Mouse (Mus musculus) layer of hippocampus, adult 6 months (tissue): Measurements from ENCODE around the gene Olfr644. TPM values are rescaled to one million over a fixed set of nuclear protein-coding genes. Genes with fewer than 3 reads are reported as not detected.

ENCODE experiments used
- long read RNA-seq, 2 experiments: library from polyadenylated mRNA; unstranded; transcript quantifications; one replicate each; pipeline ENCODE4 v2.0.0; 2019 to 2020
- polyA plus RNA-seq: library from polyadenylated mRNA; unstranded; fragments of <200 nt; fragmentation: Nextera tagmentation; gene quantifications from 2 replicates; pipeline ENCODE4 v1.2.3, GENCODE M21; 2021

The Olfr644 gene
- not detected in 2 replicates for polyA plus RNA-seq
- long read RNA-seq, experiment 1, result 0 reads
- long read RNA-seq, experiment 2, result 0 reads

GRCm38 (mm10) chr7:104071769-104072168 is at the start of gene Olfr644:
Gene Olfr644 (minus strand): TSS chr7:104071869.

DNA sequence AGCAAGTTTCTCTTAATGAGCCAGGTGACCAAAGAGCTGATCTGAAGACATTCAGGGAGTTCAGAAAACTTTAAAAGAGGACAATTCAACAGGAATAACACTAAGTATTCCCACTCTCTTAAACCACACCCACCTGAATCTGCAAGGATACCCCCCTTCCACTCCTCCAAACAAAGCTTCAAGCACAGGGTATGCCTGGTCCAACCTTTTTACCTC is 33.0 kb upstream of the Olfr644 start, which contains the start of gene Olfr646:
TSS of gene Olfr646 (plus strand) at position 117 of the 216 bp plus-strand sequence.

GRCm38 (mm10) chr7:104085365-104085764 is 13.7 kb upstream of the Olfr644 start, which contains the start of gene Olfr645:
Gene Olfr645 (minus strand): TSS chr7:104085465.

DNA sequence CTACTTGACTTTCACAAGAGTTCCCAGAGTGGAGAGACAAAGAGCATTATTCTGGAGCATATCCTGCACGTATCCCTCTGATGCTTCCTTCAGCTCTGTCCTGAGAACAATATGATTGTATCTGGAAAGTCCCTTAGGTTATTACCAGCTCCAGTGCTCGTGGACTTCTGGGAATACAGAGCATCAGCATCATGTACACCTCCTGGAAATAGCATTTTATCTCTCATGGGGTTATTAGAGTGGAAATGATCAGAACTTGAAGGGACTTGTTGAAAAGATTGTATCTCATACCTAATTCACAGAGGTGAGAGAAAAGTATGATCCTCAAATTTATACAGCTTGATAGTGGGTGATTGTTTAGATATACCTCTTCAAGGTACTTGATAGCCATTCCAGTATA is 10.3 kb downstream of the Olfr644 start, which contains the start of gene 4930516K23Rik:
TSS of gene 4930516K23Rik (minus strand) at position 101 of the 400 bp plus-strand sequence.

DNA sequence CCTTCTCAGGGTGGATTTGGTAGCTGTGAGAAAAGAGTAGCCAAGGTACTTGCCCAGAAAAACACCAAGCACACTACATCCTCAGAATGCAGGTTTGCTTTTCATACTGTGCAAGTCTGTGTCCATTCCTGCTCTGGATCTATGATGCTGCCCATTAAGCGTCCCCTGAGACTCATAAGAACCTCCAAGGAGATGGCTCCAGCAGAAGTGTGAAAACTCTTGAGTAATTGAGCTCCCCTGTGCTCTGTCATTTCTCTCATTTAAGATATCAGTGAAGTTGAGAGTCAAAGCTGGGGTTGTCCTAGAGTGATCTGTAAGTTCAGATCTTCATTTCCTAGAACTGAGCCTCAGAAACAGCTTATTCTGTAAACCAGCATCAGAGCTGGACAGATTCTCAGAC is 19.1 kb downstream of the Olfr644 start, which contains the start of gene Olfr642:
TSS of gene Olfr642 (minus strand) at position 101 of the 400 bp plus-strand sequence.

DNA sequence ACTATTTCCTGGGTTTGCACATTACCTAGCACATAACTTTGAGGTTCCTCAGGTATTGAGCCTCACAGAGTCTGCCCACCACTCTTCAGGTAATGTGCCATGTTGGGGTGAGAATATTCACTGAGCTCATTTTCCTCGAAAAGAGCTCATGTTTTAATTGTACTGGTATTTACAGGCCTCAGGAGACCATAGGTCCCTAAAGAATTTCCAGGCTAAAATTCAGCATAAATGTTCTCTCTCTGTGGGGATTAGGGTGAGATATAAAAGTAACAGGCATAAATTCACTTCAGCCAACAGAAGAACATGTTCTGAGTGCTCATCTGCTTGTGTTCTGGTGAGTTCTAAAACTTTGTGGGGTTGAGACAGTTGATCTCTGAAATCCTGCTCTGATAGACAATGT is 36.5 kb downstream of the Olfr644 start, which contains the start of gene Olfr641:
TSS of gene Olfr641 (plus strand) at position 301 of the 400 bp plus-strand sequence.

GRCm38 (mm10) chr7:104025473-104025872 is 46.2 kb downstream of the Olfr644 start, which contains the start of gene Olfr640:
Gene Olfr640 (minus strand): TSS chr7:104025573.

DNA sequence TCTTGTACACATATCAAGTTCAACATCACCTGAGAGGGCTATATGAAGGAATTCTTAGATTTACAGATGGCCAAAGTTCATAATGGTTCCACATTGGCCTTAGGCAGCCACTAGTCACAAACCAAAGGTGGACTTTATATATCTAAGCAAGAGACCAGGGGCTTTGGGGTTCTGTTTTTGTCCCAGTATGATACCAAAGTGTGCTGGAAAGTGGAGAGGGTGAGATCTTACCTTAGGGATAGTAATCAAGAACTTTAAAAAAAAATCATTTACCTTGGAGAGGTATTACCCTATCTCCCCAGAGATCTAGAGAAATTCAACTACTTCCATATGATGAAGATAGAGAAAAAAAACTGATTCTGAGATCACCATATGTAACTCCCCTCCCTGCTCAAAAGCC is 54.5 kb downstream of the Olfr644 start, which contains the start of gene Olfr639:
TSS of gene Olfr639 (minus strand) at position 101 of the 400 bp plus-strand sequence.

Other genes starting within 250 kb of the Olfr644 start
- gene Hbb-bs, start 243.8 kb downstream of the Olfr644 start, polyA plus RNA-seq, result 6.5 and 12.6 TPM in 2 replicates
- gene Hbb-bh2, start 231.3 kb downstream of the Olfr644 start, polyA plus RNA-seq, result not detected in 2 replicates
- gene Hbb-bh1, start 228.7 kb downstream of the Olfr644 start, polyA plus RNA-seq, result not detected in 2 replicates
- not detected in 2 replicates for gene Hbb-y, start 218.7 kb downstream of the Olfr644 start, polyA plus RNA-seq
- gene Olfr66, start 185.6 kb downstream of the Olfr644 start, polyA plus RNA-seq, result not detected in 2 replicates
- not detected in 2 replicates for gene Olfr64, start 177.4 kb downstream of the Olfr644 start, polyA plus RNA-seq
- gene Olfr65, start 168.4 kb downstream of the Olfr644 start, polyA plus RNA-seq, result not detected in 2 replicates
- not detected in 2 replicates for gene Olfr631, start 143.0 kb downstream of the Olfr644 start, polyA plus RNA-seq
- not detected in 2 replicates for gene Olfr632, start 137.5 kb downstream of the Olfr644 start, polyA plus RNA-seq
- gene Olfr633, start 127.4 kb downstream of the Olfr644 start, polyA plus RNA-seq, result not detected in 2 replicates
- gene Olfr635, start 100.7 kb downstream of the Olfr644 start, polyA plus RNA-seq, result not detected in 2 replicates
- gene Olfr638, start 73.1 kb downstream of the Olfr644 start, polyA plus RNA-seq, result not detected in 2 replicates
- gene Olfr639, start 54.6 kb downstream of the Olfr644 start, polyA plus RNA-seq, result not detected in 2 replicates
- gene Olfr640, start 46.3 kb downstream of the Olfr644 start, polyA plus RNA-seq, result not detected in 2 replicates
- not detected in 2 replicates for gene Olfr641, start 36.4 kb downstream of the Olfr644 start, polyA plus RNA-seq
- gene Olfr642, start 19.2 kb downstream of the Olfr644 start, polyA plus RNA-seq, result not detected in 2 replicates
- not detected in 2 replicates for gene 4930516K23Rik, start 10.4 kb downstream of the Olfr644 start, polyA plus RNA-seq
- gene Olfr645, start 13.6 kb upstream of the Olfr644 start, polyA plus RNA-seq, result not detected in 2 replicates
- not detected in 2 replicates for gene Olfr646, start 33.0 kb upstream of the Olfr644 start, polyA plus RNA-seq
- gene Ubqln5, start 58.0 kb upstream of the Olfr644 start, polyA plus RNA-seq, result not detected in 2 replicates
- gene Olfr643, start 65.5 kb upstream of the Olfr644 start, polyA plus RNA-seq, result not detected in 2 replicates
- not detected in 2 replicates for gene Ubqln3, start 71.4 kb upstream of the Olfr644 start, polyA plus RNA-seq
- not detected in 2 replicates for gene Ubqlnl, start 78.7 kb upstream of the Olfr644 start, polyA plus RNA-seq
- not detected in 2 replicates for gene Olfm5, start 93.0 kb upstream of the Olfr644 start, polyA plus RNA-seq
- gene Olfr648, start 111.5 kb upstream of the Olfr644 start, polyA plus RNA-seq, result not detected in 2 replicates
- gene Olfr649, start 124.1 kb upstream of the Olfr644 start, polyA plus RNA-seq, result not detected in 2 replicates
- 0.15 and 0.18 TPM in 2 replicates for gene Trim6, start 146.9 kb upstream of the Olfr644 start, polyA plus RNA-seq
- gene Trim34a, start 172.6 kb upstream of the Olfr644 start, polyA plus RNA-seq, result 1.2 and 2.2 TPM in 2 replicates
- 0.15 and 0.21 TPM in 2 replicates for gene Trim5, start 216.2 kb upstream of the Olfr644 start, polyA plus RNA-seq
- gene Trim12a, start 243.6 kb upstream of the Olfr644 start, polyA plus RNA-seq, result 1.8 and 2.5 TPM in 2 replicates